Mouse (Mus musculus) megakaryocyte, embryonic 14.5 days (primary cell): Measurements from ENCODE around the gene Ino80e. TPM values are rescaled to one million over a fixed set of nuclear protein-coding genes. Genes with fewer than 3 reads are reported as not detected.

Source experiments
- H3K27me3 ChIP-seq: replicated peaks from 2 replicates; pipeline ENCODE3; 2012; ENCODE audit warnings: inconsistent platforms
- H3K36me3 ChIP-seq: replicated peaks from 2 replicates; pipeline ENCODE3; 2012; ENCODE audit warnings: low read length, inconsistent platforms, mixed read lengths
- H3K4me1 ChIP-seq: 2 replicates; pipeline ENCODE4 v1.6.1; 2012; ENCODE audit warnings: inconsistent platforms
- H3K4me3 ChIP-seq: replicated peaks from 2 replicates; pipeline ENCODE3; 2012; ENCODE audit warnings: moderate library complexity, mild to moderate bottlenecking, inconsistent platforms
- H3K9me3 ChIP-seq: 2 replicates; pipeline ENCODE4 v1.6.1; 2012; ENCODE audit warnings: inconsistent platforms
- FLI1 ChIP-seq: IDR thresholded peaks from 2 replicates; pipeline ENCODE4 v1.6.1; 2012; ENCODE audit warnings: low read length, inconsistent platforms, mixed read lengths
- GATA1 ChIP-seq: IDR thresholded peaks from 3 replicates; pipeline ENCODE4 v1.6.1; 2012; ENCODE audit warnings: mixed read lengths, low read length, inconsistent platforms, borderline replicate concordance
- polyA plus RNA-seq: library from polyadenylated mRNA; stranded (reverse); fragments of >175 nt; gene quantifications from 2 replicates; pipeline ENCODE4 v1.2.3, GENCODE M21; 2012; ENCODE audit warnings: low replicate concordance; ENCODE audit not compliant: insufficient read depth

Ino80e gene
- polyA plus RNA-seq, 1 experiment = 823 TPM

- Histone ChIP-seq H3K9me3 (peaks cover 5% of the 10 kb centered on the region; the same call in 1 of the 2 replicates), H3K36me3 (no peaks in the 10 kb centered on the region), H3K27me3 (peaks cover 40% of the 10 kb centered on the region), H3K4me1 (peaks cover 35% of the 10 kb centered on the region), H3K4me3 (no peak overlapping the region)
- no peak for TF ChIP-seq GATA1
Measured at GRCm38 (mm10) chr7:126818818-126819217, 43.4 kb downstream of the Ino80e start.

GRCm38 (mm10) chr7:126817595-126817994, 44.6 kb downstream of the Ino80e start:
- TF ChIP-seq FLI1 (no peak), GATA1 (no peak)

GRCm38 (mm10) chr7:126816494-126816893, 45.7 kb downstream of the Ino80e start:
- peaks cover 42% of the 10 kb centered on the region for H3K27me3 ChIP-seq
- H3K9me3 ChIP-seq = peaks cover 12% of the 10 kb centered on the region
- peaks cover 21% of the 10 kb centered on the region for H3K4me1 ChIP-seq
- TF ChIP-seq GATA1 (no peak), FLI1 (no peak)
- H3K4me3 ChIP-seq = no peak overlapping the region
- no peaks in the 10 kb centered on the region for H3K36me3 ChIP-seq

More at GRCm38 (mm10) chr7:126817595-126817994, 44.6 kb downstream of the Ino80e start:
- Histone ChIP-seq H3K36me3 (no peaks in the 10 kb centered on the region), H3K27me3 (peaks cover 37% of the 10 kb centered on the region), H3K9me3 (peaks cover 5% of the 10 kb centered on the region; the same call in 1 of the 2 replicates), H3K4me3 (no peak overlapping the region), H3K4me1 (peaks cover 32% of the 10 kb centered on the region)

GRCm38 (mm10) chr7:126815726-126816222, 46.4 kb downstream of the Ino80e start:
- Histone ChIP-seq H3K27me3 (peaks cover 42% of the 10 kb centered on the region), H3K4me3 (no peak overlapping the region), H3K9me3 (peaks cover 12% of the 10 kb centered on the region), H3K4me1 (peaks cover 20% of the 10 kb centered on the region), H3K36me3 (no peaks in the 10 kb centered on the region)
- TF ChIP-seq GATA1 = no peak
- no peak for TF ChIP-seq FLI1

GRCm38 (mm10) chr7:126809723-126810369, 52.3 kb downstream of the Ino80e start:
- Histone ChIP-seq H3K36me3 (peaks cover 16% of the 10 kb centered on the region), H3K4me1 (peaks cover 55% of the 10 kb centered on the region), H3K9me3 (peaks cover 7% of the 10 kb centered on the region), H3K27me3 (peaks cover 23% of the 10 kb centered on the region), H3K4me3 (peak overlapping the region; percentile 94)
- TF ChIP-seq GATA1 = no peak

GRCm38 (mm10) chr7:126808703-126809455, 53.3 kb downstream of the Ino80e start:
- H3K27me3 ChIP-seq = peaks cover 18% of the 10 kb centered on the region

GRCm38 (mm10) chr7:126807405-126807804, 54.8 kb downstream of the Ino80e start:
- Histone ChIP-seq H3K9me3 (peaks cover 7% of the 10 kb centered on the region), H3K36me3 (peaks cover 22% of the 10 kb centered on the region), H3K4me3 (no peak overlapping the region), H3K4me1 (peaks cover 65% of the 10 kb centered on the region), H3K27me3 (peaks cover 6% of the 10 kb centered on the region)
- TF ChIP-seq FLI1 (no peak), GATA1 (no peak)

More at GRCm38 (mm10) chr7:126808703-126809455, 53.3 kb downstream of the Ino80e start:
- H3K4me1 ChIP-seq = peaks cover 57% of the 10 kb centered on the region
- TF ChIP-seq GATA1 = no peak
- TF ChIP-seq FLI1 = no peak
- H3K36me3 ChIP-seq = peaks cover 20% of the 10 kb centered on the region
- H3K9me3 ChIP-seq = peaks cover 7% of the 10 kb centered on the region
- peak overlapping the region; percentile 94 for H3K4me3 ChIP-seq

- Histone ChIP-seq H3K4me1 (peaks cover 69% of the 10 kb centered on the region), H3K4me3 (no peak overlapping the region), H3K27me3 (peaks cover 2% of the 10 kb centered on the region), H3K9me3 (peaks cover 5% of the 10 kb centered on the region), H3K36me3 (peaks cover 26% of the 10 kb centered on the region)
- TF ChIP-seq FLI1 (no peak), GATA1 (no peak)
Measured at GRCm38 (mm10) chr7:126806956-126807355, 55.2 kb downstream of the Ino80e start.

GRCm38 (mm10) chr7:126803751-126804150, 58.4 kb downstream of the Ino80e start:
- peak overlapping the region; percentile 60 for H3K4me3 ChIP-seq
- no peaks in the 10 kb centered on the region for H3K27me3 ChIP-seq
- H3K9me3 ChIP-seq = no peaks in the 10 kb centered on the region
- TF ChIP-seq GATA1 (no peak), FLI1 (no peak)
- peaks cover 32% of the 10 kb centered on the region for H3K36me3 ChIP-seq
- H3K4me1 ChIP-seq = peaks cover 82% of the 10 kb centered on the region

GRCm38 (mm10) chr7:126803181-126803580, 59.0 kb downstream of the Ino80e start:
- peaks cover 34% of the 10 kb centered on the region for H3K36me3 ChIP-seq
- no peak for TF ChIP-seq GATA1
- TF ChIP-seq FLI1 = no peak
- peaks cover 76% of the 10 kb centered on the region for H3K4me1 ChIP-seq
- no peaks in the 10 kb centered on the region for H3K9me3 ChIP-seq
- H3K4me3 ChIP-seq = peak overlapping the region; percentile 72
- no peaks in the 10 kb centered on the region for H3K27me3 ChIP-seq
